Mouse (Mus musculus): ENCODE measurements around the gene Miip.
"Not testable (repeated sequence)": the region's sequence is repeated elsewhere in the genome, so short reads cannot be mapped to it uniquely, and the experiment has no call there.

The Miip gene

DNA sequence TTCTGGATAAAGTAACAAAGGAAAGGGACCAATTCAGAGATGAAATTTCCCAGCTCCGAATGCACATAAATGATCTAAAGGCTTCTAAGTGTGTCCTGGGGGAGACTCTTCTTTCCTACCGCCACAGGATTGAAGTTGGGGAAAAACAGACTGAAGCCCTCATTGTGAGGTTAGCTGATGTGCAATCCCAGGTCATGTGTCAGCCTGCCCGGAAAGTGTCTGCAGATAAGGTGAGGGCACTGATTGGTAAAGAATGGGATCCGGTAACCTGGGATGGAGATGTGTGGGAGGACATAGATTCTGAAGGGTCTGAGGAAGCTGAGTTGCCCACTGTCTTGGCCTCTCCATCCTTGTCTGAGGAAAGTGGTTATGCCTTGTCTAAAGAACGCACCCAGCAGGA lies 622 bp upstream of the Miip start:
- DNase-seq (ENCODE audit: extremely low read depth, low read depth), result no peak

DNA sequence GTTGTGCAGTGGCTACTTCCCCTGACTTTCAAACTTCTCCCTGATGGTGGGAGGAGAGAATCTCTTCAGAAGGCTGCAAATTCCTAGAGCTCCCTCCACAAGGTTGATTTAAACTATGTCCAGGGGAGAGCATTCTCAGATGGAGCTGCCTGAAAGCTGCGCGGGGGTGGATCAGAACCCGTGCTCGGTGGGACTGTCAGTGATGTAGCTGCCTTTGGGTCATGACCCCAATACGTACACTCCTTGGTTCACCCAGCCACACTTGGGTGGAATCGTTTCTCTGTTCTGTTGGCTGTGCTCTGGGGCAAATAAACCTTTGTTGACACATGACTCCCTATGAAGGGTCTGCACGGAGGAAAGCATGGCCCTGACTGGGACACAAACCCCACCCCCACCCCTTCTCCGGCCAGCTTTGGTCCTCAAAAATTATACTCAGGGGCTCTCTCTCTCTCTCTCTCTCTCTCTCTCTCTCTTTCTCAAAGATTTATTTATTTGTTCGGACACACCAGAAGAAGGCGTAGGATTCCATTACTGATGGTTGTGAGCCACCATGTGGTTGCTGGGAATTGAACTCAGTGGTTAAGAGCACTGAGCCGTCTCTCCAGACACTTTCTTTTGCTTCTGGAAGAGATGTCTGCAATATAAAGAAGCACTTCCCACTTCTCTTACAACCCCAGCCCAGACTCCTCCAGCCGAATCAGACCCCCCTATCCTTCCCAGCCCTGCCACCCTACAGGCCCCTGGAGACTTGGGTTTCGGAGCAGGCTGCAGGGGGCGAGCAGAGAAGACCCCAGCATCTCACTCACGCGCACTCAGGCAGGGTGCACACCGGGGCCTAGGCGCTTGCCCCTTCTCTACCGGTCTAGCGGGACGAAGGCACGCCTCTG lies 810 bp downstream of the Miip start:
- no peak for DNase-seq (ENCODE audit: extremely low read depth, low read depth)

DNA sequence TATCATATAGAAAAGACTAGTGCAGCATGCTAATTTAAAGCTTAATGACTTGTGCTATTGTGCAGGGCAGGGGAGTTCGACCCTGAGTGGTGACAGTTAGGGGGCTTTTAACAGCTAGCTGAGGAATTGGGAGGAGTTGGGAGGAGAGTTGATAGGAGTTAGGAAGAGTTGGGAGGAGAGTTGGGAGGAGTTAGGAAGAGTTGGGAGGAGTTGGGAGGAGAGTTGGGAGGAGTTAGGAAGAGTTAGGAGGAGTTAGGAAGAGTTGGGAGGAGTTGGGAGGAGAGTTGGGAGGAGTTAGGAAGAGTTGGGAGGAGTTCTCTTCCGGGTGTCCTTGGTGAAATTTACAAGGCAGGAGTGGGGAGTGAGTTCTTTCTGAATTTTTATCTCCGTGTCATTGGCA lies 1.8 kb downstream of the Miip start:
- not testable (repeated sequence) for DNase-seq (ENCODE audit: extremely low read depth, low read depth)

DNA sequence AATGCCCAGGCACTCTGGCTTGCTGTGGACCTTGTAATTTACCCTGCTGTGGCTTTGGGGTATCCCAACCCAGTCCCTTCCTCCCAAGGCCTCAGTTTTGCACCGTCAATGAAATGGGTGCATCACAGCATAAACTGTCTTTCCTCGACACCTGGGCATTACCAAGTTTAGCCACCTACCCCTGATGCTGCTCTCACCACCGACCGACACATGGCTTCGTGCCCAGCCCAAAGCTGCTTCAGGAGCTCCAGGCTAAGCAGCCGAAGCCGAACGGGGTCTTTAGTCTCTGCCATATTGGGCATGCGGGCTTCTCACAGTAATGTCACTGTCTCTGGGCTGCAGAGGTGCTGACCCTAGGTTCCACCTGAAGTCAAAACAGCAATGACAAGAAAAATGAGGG lies 2.6 kb downstream of the Miip start:
- DNase-seq (ENCODE audit: extremely low read depth, low read depth), result no peak

DNA sequence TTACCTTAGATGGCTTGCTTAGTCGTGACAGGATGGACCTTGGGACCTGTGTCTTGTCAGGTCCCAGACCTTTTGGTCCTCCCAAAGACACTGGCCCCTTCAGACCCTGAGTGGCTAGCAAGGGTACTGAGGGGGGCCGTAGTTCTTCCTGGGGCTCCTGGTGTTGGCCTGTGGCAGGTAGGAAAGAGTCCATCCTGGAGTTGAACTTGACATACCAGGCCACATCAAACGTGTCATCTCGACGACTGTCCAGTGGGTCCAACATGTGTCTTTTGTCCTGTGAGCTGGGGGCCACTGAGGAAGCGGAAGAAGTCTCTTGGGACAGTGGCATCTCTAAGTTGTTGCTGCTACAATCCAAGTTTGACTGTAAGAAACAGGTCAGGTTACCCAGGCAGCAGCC lies 3.0 kb downstream of the Miip start:
- no peak for DNase-seq (ENCODE audit: extremely low read depth, low read depth)

DNA sequence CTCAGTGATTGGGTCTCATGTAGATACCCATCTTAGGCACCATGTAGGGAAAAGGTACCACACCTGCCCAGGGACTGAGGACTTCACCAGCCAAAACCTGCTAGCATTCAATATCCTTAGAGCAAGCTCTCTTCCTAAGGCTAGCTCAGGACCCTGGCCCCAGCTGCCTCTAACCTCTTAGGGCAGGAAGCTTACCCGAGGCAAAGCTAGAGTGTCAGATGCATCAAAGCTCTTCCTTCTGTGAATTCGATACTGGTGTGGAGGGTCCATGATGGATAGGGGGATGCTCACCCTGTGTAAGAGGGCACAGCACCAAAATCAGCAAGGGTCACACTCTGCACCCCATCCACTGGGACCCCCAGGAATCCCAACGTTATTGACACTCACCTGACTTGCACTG lies 6.6 kb downstream of the Miip start:
- no peak for DNase-seq (ENCODE audit: extremely low read depth, low read depth)

DNA sequence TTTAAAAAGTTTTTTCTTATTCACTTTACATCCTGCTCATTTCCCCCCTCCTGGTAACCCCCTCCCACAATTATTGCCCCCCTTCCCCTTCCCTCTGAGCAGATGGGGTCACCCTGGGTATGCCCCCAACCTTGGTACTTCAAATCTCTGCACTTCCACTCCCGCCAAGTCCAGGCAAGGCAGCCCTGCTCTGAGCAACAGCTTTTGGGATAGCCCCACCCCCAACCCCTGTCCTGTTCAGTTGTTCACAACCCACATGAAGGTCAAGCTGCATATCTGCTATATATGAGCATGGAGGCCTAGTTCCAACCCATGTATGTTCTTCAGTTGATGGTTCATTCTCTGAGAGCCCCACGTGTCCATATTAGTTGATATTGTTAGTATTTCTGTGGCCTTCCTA lies 17.8 kb downstream of the Miip start:
- DNase-seq (ENCODE audit: extremely low read depth, low read depth), result no peak

DNA sequence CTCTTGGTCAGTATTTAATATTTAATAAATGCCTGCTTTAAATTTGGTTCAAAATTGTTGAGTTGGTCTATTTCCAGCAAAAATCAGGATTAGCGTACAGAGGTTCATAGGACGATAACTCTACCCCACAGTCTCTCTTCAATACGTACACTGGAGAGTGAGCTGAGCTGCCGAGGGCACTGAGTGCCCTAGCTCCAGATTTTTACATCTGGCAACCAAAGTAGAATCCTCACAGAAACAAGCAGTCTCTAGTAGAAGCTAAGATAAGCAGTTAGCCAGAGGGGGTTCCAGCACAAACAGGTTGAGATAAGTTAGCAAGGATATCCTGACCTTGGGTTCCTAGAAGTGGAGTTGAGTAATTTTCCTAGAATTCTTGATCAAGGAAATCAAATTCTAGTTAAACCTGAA lies 20.0 kb downstream of the Miip start:
- DNase-seq (ENCODE audit: extremely low read depth, low read depth), result no peak

DNA sequence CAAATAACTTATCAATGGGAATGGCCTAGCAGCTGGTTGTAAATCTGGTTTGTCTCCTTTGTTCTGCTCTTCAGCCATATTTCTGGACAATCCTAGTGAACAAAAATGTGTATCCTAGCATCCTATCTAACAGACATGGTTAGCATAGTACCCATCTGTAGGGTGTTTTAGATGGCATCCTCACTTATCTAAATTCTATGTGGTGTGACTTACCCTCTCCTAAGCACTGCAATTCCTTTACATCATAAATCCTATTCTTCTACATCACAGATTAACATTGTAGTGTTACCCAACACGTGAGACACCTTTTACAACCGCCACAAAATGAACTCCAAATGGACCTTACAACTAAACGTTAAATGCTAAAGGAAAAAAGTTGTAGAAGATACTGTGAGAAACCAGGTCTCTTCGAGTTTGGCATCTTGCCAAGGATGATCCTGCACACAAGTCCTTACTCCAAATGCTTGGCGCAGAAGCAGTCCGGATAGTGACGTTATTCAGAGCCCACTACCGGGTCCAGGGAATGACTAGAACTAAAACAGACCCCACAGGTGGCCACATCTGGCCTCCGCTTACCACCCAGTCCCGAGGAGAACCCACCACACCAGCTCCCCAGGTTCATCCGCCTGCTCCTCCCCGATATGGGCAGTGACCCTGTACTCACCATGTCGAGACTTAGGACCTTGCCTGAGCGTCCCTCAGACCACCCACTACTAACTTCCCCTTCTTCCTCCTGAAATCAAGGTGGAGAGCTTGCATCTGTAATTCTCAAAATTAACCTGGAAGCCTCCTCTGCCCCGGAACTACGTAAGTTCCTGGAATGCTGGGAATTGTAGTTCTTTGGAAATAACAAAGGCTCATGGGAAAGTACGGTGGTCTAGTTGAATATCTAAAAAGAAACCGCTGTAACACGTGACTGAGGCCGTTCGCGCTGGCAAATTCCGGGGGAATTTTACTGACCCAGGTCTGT lies 20.7 kb downstream of the Miip start, which contains the start of gene Zfp933:
Gene Zfp933 (minus strand): TSS at position 753 of the 970 bp plus-strand sequence.
- peak; percentile 94 for DNase-seq (ENCODE audit: extremely low read depth, low read depth)

DNA sequence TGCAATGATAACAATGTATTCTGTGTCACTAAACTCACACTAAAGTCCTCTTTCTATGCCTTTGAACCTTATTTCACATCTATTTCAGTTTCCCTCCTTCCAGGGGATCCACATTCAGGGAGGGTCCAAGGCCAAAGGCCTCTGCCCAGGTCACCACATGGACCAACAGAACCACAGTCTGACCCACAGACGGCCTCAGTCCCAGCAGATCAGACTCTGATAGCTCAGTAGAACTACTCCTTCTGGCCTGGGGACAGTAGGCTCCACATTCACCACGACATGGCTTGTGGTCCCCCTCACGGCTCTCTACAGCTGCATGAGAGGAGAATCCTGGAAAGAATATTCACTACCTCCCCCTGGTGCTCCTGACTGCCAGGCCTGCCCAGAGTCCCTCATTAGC lies 25.7 kb downstream of the Miip start:
- no peak for DNase-seq (ENCODE audit: extremely low read depth, low read depth)

DNA sequence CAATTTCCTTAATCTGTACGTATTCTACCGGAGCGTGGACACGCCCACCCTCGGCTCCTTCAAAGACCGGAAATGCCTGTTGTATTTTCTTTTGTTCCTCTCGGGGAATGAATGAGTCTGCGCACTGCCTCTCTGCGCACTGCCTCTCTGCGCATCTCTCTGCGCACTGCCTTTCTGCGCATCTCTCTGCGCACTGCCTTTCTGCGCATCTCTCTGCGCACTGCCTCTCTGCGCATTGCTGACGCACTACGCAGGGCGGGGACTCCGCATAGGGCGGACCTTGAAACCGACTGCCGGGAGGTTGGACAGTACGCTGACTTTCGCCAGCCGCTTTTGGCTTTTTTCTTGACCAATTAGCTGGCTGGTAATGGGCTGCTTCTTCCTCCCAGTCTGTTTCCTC lies 29.3 kb downstream of the Miip start:
- not testable (repeated sequence) for DNase-seq (ENCODE audit: extremely low read depth, low read depth)

DNA sequence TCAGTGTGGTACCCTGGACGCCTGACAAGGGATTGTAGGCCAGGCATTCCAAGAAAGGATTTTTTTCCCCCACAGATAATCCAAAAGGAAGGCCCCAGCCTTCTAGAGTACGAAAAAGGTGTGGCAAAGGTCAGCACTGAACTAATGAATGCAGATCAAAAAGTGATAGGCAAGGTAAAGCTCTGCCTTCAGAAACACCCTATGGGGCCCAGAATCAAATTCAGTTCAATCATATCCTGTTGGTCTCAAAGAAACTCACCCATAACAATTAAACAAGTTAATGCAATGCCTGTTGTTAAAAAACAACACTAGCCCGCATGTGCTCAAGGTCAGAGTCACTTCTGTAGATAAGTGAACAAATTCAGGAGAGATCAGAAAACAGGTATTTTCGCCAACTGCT lies 44.2 kb downstream of the Miip start:
- DNase-seq (ENCODE audit: extremely low read depth, low read depth), result no peak

DNA sequence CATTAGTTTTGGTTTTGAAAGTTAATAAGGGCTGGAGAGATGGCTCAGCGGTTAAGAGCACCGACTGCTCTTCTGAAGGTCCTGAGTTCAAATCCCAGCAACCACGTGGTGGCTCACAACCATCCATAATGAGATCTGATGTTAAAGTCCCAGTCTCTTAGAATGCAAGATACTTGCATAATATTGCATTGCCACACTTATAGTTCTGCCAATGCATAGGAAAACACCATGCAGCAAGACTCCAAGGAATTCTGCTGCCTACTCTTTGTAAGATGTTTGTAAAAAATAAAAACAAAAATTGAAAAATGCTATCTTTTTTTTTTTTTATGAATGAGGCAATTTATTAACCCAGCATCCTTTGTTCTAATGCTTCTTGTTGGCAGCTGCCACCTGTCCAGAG lies 47.2 kb downstream of the Miip start:
- DNase-seq (ENCODE audit: extremely low read depth, low read depth), result not testable (repeated sequence)

DNA sequence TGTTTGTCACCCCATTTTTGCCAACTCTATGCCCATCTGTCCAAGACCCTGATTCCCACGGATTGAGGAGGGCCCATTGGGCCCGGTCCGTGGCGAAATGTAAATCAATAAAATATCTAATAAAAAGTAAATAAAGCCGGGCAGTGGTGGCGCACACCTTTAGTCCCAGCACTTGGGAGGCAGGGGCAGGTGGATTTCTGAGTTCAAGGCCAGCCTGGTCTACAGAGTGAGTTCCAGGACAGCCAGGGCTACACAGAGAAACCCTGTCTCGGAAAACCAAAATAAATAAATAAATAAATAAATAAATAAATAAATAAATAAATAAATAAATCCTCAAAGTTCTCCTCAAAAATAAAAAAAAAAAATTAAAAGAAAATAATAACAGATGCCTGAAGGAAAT lies 49.0 kb downstream of the Miip start:
- not testable (repeated sequence) for DNase-seq (ENCODE audit: extremely low read depth, low read depth)

DNA sequence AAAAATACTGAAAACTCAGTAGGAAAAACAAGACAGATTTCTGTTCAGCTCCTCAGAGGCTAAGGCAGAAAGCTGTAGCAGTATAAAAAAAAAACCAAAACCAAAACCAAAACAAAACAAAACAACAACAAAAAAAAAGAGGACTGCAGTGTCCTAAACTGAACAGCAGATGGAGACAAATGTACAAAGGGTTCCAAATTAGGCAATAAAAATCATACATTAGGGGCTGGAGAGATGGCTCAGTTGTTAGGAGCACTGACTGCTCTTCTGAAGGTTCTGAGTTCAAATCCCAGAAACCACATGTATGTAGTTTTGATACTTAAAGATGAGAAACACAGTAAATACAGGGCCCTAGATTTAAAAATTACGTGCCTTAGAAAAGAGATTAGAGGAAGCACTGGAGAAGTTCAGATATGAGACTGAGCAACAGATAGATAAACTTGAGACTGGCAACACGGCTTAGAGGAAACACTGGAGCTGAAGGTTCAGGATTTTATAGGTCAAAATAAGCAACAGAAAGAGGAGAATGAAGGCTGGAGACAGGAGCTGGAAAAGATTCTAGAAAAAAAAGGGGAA lies 53.9 kb downstream of the Miip start:
- DNase-seq (ENCODE audit: extremely low read depth, low read depth), result peak; percentile 43

DNA sequence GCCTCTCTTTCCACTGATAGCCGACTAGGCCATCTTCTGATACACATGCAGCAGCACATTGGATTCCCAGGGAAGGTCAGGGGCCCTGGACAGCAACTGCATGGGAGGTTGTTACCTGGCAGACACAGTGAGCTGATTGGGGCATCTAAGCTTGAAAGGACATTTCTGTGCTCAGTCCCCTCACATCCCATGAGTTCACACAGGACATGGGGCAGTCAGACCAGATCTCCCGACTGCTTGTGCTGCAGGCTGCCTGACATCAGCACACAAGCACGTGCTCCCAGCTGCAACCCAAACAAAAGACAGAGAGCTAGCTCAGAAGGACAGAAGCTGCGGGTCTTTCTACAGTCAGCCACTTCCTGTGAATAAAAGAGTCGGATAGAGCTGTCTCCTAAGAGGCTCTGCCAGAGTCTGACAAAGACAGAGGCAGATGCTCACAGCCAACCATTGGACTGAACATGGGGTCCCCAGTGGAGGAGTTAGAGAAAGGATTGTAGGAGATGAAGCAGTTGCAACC lies 55.3 kb downstream of the Miip start:
- no peak for DNase-seq (ENCODE audit: extremely low read depth, low read depth)
